Mouse (Mus musculus) ES-E14 (cell line): ENCODE measurements around the gene Ank2.

Experiments used
- CHD2 ChIP-seq: IDR thresholded peaks from 2 replicates; pipeline ENCODE4 v1.6.1; 2014; ENCODE audit warnings: mild to moderate bottlenecking, low read depth, low read length, inconsistent platforms
- MAFK ChIP-seq: IDR thresholded peaks from 2 replicates; pipeline ENCODE4 v1.6.1; 2014; ENCODE audit warnings: mild to moderate bottlenecking, low read depth, low read length, inconsistent platforms; ENCODE audit not compliant: insufficient read depth
- ZC3H11A ChIP-seq: IDR thresholded peaks from 2 replicates; pipeline ENCODE4 v1.6.1; 2012; ENCODE audit warnings: low read depth, mild to moderate bottlenecking, inconsistent platforms, low read length, borderline replicate concordance

GRCm38 (mm10) chr3:127163749-127164148 is 335.4 kb downstream of the Ank2 start:
- no peak for TF ChIP-seq MAFK
- TF ChIP-seq ZC3H11A, result no peak
- TF ChIP-seq CHD2, result no peak
